Mouse (Mus musculus): ENCODE measurements around the gene Bicd1. TPM values are rescaled to one million over a fixed set of nuclear protein-coding genes. Genes with fewer than 3 reads are reported as not detected.

The Bicd1 gene
- total RNA-seq (2023), result 0.82 to 4.3 TPM (median 1.6 TPM) in 4 replicates

DNA sequence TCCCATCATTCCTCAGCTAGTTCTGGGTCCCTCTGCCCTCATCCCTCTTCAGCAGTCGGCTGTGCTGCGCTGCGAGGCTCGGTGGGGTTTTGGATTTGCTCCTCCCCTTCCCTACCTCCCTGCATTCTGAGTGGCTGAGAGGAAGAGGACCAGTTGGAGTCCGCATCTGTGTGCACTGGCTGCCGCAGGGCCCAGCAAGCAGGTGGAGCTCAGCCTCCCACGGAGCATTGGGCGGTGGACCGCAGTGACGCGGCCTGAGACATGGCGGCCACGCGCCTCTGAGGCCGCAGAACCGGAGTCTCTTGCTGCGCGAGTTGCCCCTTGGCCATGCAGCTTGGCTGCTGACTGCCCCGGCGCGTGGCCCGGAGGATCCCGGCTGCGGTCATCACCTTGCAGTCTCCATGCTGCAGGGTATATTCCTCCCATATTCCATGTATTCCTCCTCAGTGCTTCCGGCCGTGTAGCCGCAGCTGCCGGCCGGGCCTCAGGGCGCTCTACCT, at the start of gene Bicd1:
Bicd1 (plus strand) TSS at position 54 of the 500 bp plus-strand sequence.

Other genes with a start within 250 kb of the Bicd1 start
- gene Amn1, start 220.2 kb upstream of the Bicd1 start, total RNA-seq (2023), result 27.9 to 30.7 TPM (median 28.3 TPM) in 4 replicates
- 102 to 122 TPM (median 103 TPM) in 4 replicates for gene Resf1, start 99.5 kb upstream of the Bicd1 start, total RNA-seq (2023)